Mouse (Mus musculus): ENCODE data around the gene H2afj. TPM values are rescaled to one million over a fixed set of nuclear protein-coding genes. Genes with fewer than 3 reads are reported as not detected.

Gene H2afj
- polyA plus RNA-seq (2015; fragmentation: Nextera tagmentation; extraction: Ambion mirVana): 112 and 118 TPM in 2 replicates

GRCm38 (mm10) chr6:136808014-136808417 is at the start of gene H2afj:
TSS of gene H2afj (plus strand) at chr6:136808244.
- H3K4me3 ChIP-seq (replicated peaks): peak within 1 kb of the TSS; percentile 90
- peak; percentile 88 for ATAC-seq (replicated peaks; ENCODE audit: low FRiP score)
- H3K4me1 ChIP-seq: peaks cover 32% of the 10 kb centered on the region
- no peaks in the 10 kb centered on the region for H3K9me3 ChIP-seq (replicated peaks)
- H3K4me2 ChIP-seq: peak within 1 kb of the TSS; percentile 94
- H3K27ac ChIP-seq: peak within 1 kb of the TSS; percentile 91
- no peaks in the 10 kb centered on the region for H3K27me3 ChIP-seq
- H3K36me3 ChIP-seq: peaks cover 20% of the 10 kb centered on the region
- H3K9ac ChIP-seq: peak within 1 kb of the TSS; percentile 62
- WGBS: under 1% methylated on average over 34 of the region's 34 CpGs

GRCm38 (mm10) chr6:136763912-136764311 is 44.1 kb upstream of the H2afj start:
- Histone ChIP-seq H3K4me3 (replicated peaks) (no peak overlapping the region), H3K4me1 (no peaks in the 10 kb centered on the region), H3K27me3 (no peaks in the 10 kb centered on the region), H3K4me2 (no peak overlapping the region), H3K9me3 (replicated peaks) (no peaks in the 10 kb centered on the region), H3K9ac (no peak overlapping the region), H3K36me3 (no peaks in the 10 kb centered on the region), H3K27ac (no peak overlapping the region)
- ATAC-seq (replicated peaks; ENCODE audit: low FRiP score): no peak
- 63% methylated on average over 1 of the region's 1 CpGs for WGBS

- WGBS: 89% methylated on average over 8 of the region's 8 CpGs
- no peak overlapping the region for H3K27ac ChIP-seq
- no peak overlapping the region for H3K4me3 ChIP-seq (replicated peaks)
- no peaks in the 10 kb centered on the region for H3K9me3 ChIP-seq (replicated peaks)
- H3K27me3 ChIP-seq: no peaks in the 10 kb centered on the region
- no peaks in the 10 kb centered on the region for H3K36me3 ChIP-seq
- H3K9ac ChIP-seq: no peak overlapping the region
- no peak for ATAC-seq (replicated peaks; ENCODE audit: low FRiP score)
- no peaks in the 10 kb centered on the region for H3K4me1 ChIP-seq
- H3K4me2 ChIP-seq: no peak overlapping the region
Measured at GRCm38 (mm10) chr6:136769143-136769542, 38.9 kb upstream of the H2afj start.

- Histone ChIP-seq H3K4me3 (replicated peaks) (no peak overlapping the region), H3K4me1 (no peaks in the 10 kb centered on the region), H3K27me3 (no peaks in the 10 kb centered on the region), H3K27ac (no peak overlapping the region), H3K9me3 (replicated peaks) (no peaks in the 10 kb centered on the region), H3K4me2 (no peak overlapping the region), H3K36me3 (no peaks in the 10 kb centered on the region), H3K9ac (no peak overlapping the region)
- WGBS: 87% methylated on average over 7 of the region's 7 CpGs
- no peak for ATAC-seq (replicated peaks; ENCODE audit: low FRiP score)
Measured at GRCm38 (mm10) chr6:136769859-136770258, 38.2 kb upstream of the H2afj start.

- H3K27ac ChIP-seq: no peak overlapping the region
- no peak overlapping the region for H3K9ac ChIP-seq
- ATAC-seq (replicated peaks; ENCODE audit: low FRiP score): no peak
- no peaks in the 10 kb centered on the region for H3K4me1 ChIP-seq
- no peaks in the 10 kb centered on the region for H3K36me3 ChIP-seq
- 88% methylated on average over 1 of the region's 1 CpGs for WGBS
- no peak overlapping the region for H3K4me2 ChIP-seq
- H3K9me3 ChIP-seq (replicated peaks): no peaks in the 10 kb centered on the region
- no peak overlapping the region for H3K4me3 ChIP-seq (replicated peaks)
- H3K27me3 ChIP-seq: no peaks in the 10 kb centered on the region
Measured at GRCm38 (mm10) chr6:136776392-136776791, 31.7 kb upstream of the H2afj start.

GRCm38 (mm10) chr6:136781377-136781986 is 26.6 kb upstream of the H2afj start, which contains the start of gene Gucy2c:
TSS of gene Gucy2c (minus strand) at chr6:136781765.
- Histone ChIP-seq H3K27ac (no peak within 1 kb of the TSS), H3K4me2 (no peak within 1 kb of the TSS), H3K4me1 (no peaks in the 10 kb centered on the region), H3K27me3 (no peaks in the 10 kb centered on the region), H3K9me3 (replicated peaks) (no peaks in the 10 kb centered on the region), H3K36me3 (no peaks in the 10 kb centered on the region), H3K9ac (no peak within 1 kb of the TSS), H3K4me3 (replicated peaks) (no peak within 1 kb of the TSS)
- 70% methylated on average over 20 of the region's 20 CpGs for WGBS
- no peak for ATAC-seq (replicated peaks; ENCODE audit: low FRiP score)

GRCm38 (mm10) chr6:136782146-136782545 is 25.9 kb upstream of the H2afj start:
- Histone ChIP-seq H3K4me1 (no peaks in the 10 kb centered on the region), H3K27ac (no peak overlapping the region), H3K36me3 (no peaks in the 10 kb centered on the region), H3K4me3 (replicated peaks) (no peak overlapping the region), H3K9ac (no peak overlapping the region), H3K4me2 (no peak overlapping the region), H3K9me3 (replicated peaks) (no peaks in the 10 kb centered on the region), H3K27me3 (no peaks in the 10 kb centered on the region)
- WGBS: 87% methylated on average over 12 of the region's 12 CpGs
- ATAC-seq (replicated peaks; ENCODE audit: low FRiP score): no peak

GRCm38 (mm10) chr6:136782761-136783160 is 25.3 kb upstream of the H2afj start:
- Histone ChIP-seq H3K9me3 (replicated peaks) (no peaks in the 10 kb centered on the region), H3K4me3 (replicated peaks) (no peak overlapping the region), H3K4me1 (no peaks in the 10 kb centered on the region), H3K4me2 (no peak overlapping the region), H3K27me3 (no peaks in the 10 kb centered on the region), H3K36me3 (no peaks in the 10 kb centered on the region), H3K27ac (no peak overlapping the region), H3K9ac (no peak overlapping the region)
- 86% methylated on average over 9 of the region's 9 CpGs for WGBS
- ATAC-seq (replicated peaks; ENCODE audit: low FRiP score): no peak

- 51% methylated on average over 5 of the region's 5 CpGs for WGBS
- Histone ChIP-seq H3K4me3 (replicated peaks) (no peak overlapping the region), H3K36me3 (no peaks in the 10 kb centered on the region), H3K9me3 (replicated peaks) (no peaks in the 10 kb centered on the region), H3K4me2 (no peak overlapping the region), H3K27me3 (peaks cover 10% of the 10 kb centered on the region), H3K27ac (peak overlapping the region; percentile 80), H3K9ac (no peak overlapping the region), H3K4me1 (peaks cover 19% of the 10 kb centered on the region)
- peak; percentile 73; the same call in 1 of the 2 replicates for ATAC-seq (replicated peaks; ENCODE audit: low FRiP score)
Measured at GRCm38 (mm10) chr6:136789391-136789971, 18.6 kb upstream of the H2afj start.

GRCm38 (mm10) chr6:136792884-136793758 is 14.9 kb upstream of the H2afj start:
- Histone ChIP-seq H3K4me1 (peaks cover 19% of the 10 kb centered on the region), H3K9me3 (replicated peaks) (no peaks in the 10 kb centered on the region), H3K27me3 (peaks cover 10% of the 10 kb centered on the region), H3K27ac (no peak overlapping the region), H3K9ac (peak overlapping the region; percentile 43; the same call in 1 of the 2 replicates), H3K4me2 (peak overlapping the region; percentile 72), H3K36me3 (no peaks in the 10 kb centered on the region), H3K4me3 (replicated peaks) (peak overlapping the region; percentile 43)
- WGBS: 21% methylated on average over 16 of the region's 16 CpGs
- no peak for ATAC-seq (replicated peaks; ENCODE audit: low FRiP score)

GRCm38 (mm10) chr6:136793831-136794525 is 14.1 kb upstream of the H2afj start:
- H3K9ac ChIP-seq: peak overlapping the region; percentile 43; the same call in 1 of the 2 replicates
- H3K4me3 ChIP-seq (replicated peaks): peak overlapping the region; percentile 43
- peak overlapping the region; percentile 72 for H3K4me2 ChIP-seq
- H3K27me3 ChIP-seq: peaks cover 10% of the 10 kb centered on the region
- ATAC-seq (replicated peaks; ENCODE audit: low FRiP score): peak; percentile 57; the same call in 1 of the 2 replicates
- no peaks in the 10 kb centered on the region for H3K36me3 ChIP-seq
- H3K9me3 ChIP-seq (replicated peaks): no peaks in the 10 kb centered on the region
- under 1% methylated on average over 24 of the region's 24 CpGs for WGBS
- H3K4me1 ChIP-seq: peaks cover 18% of the 10 kb centered on the region
- no peak overlapping the region for H3K27ac ChIP-seq

Measured in kidney, embryonic 15.5 days (tissue).